14 mouse cellular contexts compared by ENCODE assay signal in the genomic region with DNA sequence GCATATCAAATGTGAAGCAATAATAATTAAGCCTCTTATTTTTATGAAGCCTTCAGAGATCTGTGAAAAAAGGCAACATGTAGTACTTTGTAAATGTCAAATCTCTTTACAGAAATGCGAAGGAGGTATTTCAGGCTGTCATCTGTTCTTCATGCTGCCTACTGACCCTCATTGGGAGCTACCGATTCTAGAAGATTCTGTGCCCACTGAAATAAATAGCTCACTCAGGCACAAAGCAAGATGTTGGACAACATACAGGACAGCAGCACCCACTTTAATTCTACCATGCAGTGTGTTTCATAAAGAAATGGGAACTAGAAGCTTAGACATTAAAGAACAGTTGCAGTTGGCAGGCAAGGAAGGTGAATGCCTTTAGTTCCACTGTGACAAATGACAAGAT.
"Had no signal": no experiment of that assay in that cellular context is flagged by ENCODE, and none has a peak within 500 bp of the region (broad histone marks: within the 10 kb centered on the region; RNA-seq: fewer than 3 reads in every experiment).

No protein-coding gene starts in this region.

- H3K4me1 ChIP-seq: kidney, embryonic 15.5 days; limb, embryonic 10.5 days; liver, embryonic 15.5 days; midbrain, embryonic 10.5 days; neural tube, embryonic 12.5 days; stomach, embryonic 15.5 days had no signal

- H3K9ac ChIP-seq: kidney, embryonic 15.5 days; liver, embryonic 15.5 days; lung, embryonic 14.5 days; neural tube, embryonic 12.5 days; stomach, embryonic 15.5 days had no signal

- H3K27ac ChIP-seq: kidney, embryonic 15.5 days; limb, embryonic 10.5 days; liver, embryonic 15.5 days; midbrain, embryonic 10.5 days; neural tube, embryonic 12.5 days; stomach, embryonic 15.5 days had no signal

- H3K4me2 ChIP-seq: kidney, embryonic 15.5 days; liver, embryonic 11.5 days; liver, embryonic 15.5 days; lung, embryonic 14.5 days; neural tube, embryonic 12.5 days; stomach, embryonic 15.5 days had no signal

- ATAC-seq: intestine, embryonic 16.5 days had no signal

- DNase-seq: kidney, adult 2 months; kidney, postnatal 14 days; lung, embryonic 14.5 days; lung, postnatal 10 days; lung, postnatal 4 days; thymus, postnatal 36 days had no signal

- H3K9me3 ChIP-seq: kidney, embryonic 15.5 days; limb, embryonic 10.5 days; liver, embryonic 15.5 days; midbrain, embryonic 10.5 days; neural tube, embryonic 12.5 days; stomach, embryonic 15.5 days had no signal

- H3K36me3 ChIP-seq: kidney, embryonic 15.5 days; limb, embryonic 10.5 days; liver, embryonic 15.5 days; midbrain, embryonic 10.5 days; neural tube, embryonic 12.5 days; stomach, embryonic 15.5 days had no signal

- H3K27me3 ChIP-seq: kidney, embryonic 15.5 days; liver, embryonic 15.5 days; neural tube, embryonic 12.5 days; stomach, embryonic 15.5 days had no signal

- H3K4me3 ChIP-seq: kidney, embryonic 15.5 days; limb, embryonic 10.5 days; liver, embryonic 15.5 days; midbrain, embryonic 10.5 days; neural tube, embryonic 12.5 days; stomach, embryonic 15.5 days had no signal
